Mouse (Mus musculus) kidney, adult 2 months (tissue): ENCODE results near the gene Atp1a3.

ENCODE experiments used
- CTCF ChIP-seq: fragments of 200-500 bp; conservative IDR thresholded peaks from 2 replicates; pipeline ENCODE4 v1.5.1; 2011; ENCODE audit warnings: low read depth, mild to moderate bottlenecking, control low read depth, low read length, moderate library complexity, mixed read lengths; ENCODE audit not compliant: insufficient read depth, insufficient read length
- POLR2A ChIP-seq: fragments of 200-500 bp; IDR thresholded peaks from one replicate; pipeline ENCODE4 v1.6.1; 2011; ENCODE audit warnings: low read depth, low read length, control low read depth

- TF ChIP-seq CTCF: no peak
- TF ChIP-seq POLR2A: no peak
These were observed 1.9 kb downstream of the Atp1a3 start for GRCm38 (mm10) chr7:25003820-25004388.
